Mouse (Mus musculus) adrenal gland, postnatal 4 days (tissue): ENCODE results near the gene Pum3. TPM values are rescaled to one million over a fixed set of nuclear protein-coding genes. Genes with fewer than 3 reads are reported as not detected.

Experiments
- DNase-seq, 2 experiments: peaks; one replicate each; pipeline ENCODE4 v3.0.0; 2021 to 2022; ENCODE audit warnings: low spot score in 2 of 2, mixed read lengths in 2 of 2
- long read RNA-seq, 2 experiments: library from polyadenylated mRNA; stranded (forward); transcript quantifications; one replicate each; pipeline ENCODE4 v2.0.0; 2021
- total RNA-seq, 2 experiments: library from RNA; stranded (reverse); gene quantifications; 2 replicates each; pipeline ENCODE4 v1.2.3; 2021

The Pum3 gene
- total RNA-seq = 100 to 1,000 TPM in 1 of 2 experiments, 10 to 100 TPM in 1; 91.8 to 100 TPM
- long read RNA-seq, experiment 1, transcript Pum3-201 (18 exons, 3,471 nt) = major isoform, 43 of 64 reads
- long read RNA-seq, experiment 1, partial matches to known transcripts = 15 of 64 reads
- long read RNA-seq, experiment 1, other reads (novel, unspliced or antisense) = 6 of 64 reads
- long read RNA-seq, experiment 2, transcript Pum3-201 (18 exons, 3,471 nt) = major isoform, 76 of 108 reads
- long read RNA-seq, experiment 2, partial matches to known transcripts = 19 of 108 reads
- long read RNA-seq, experiment 2, other reads (novel, unspliced or antisense) = 13 of 108 reads

GRCm38 (mm10) chr19:27429745-27430251, at the start of gene Pum3:
Gene Pum3, minus strand, starts transcription at chr19:27429825.
- DNase-seq = peak; percentile 78 to 92

GRCm38 (mm10) chr19:27466691-27467090, 37.1 kb upstream of the Pum3 start:
- DNase-seq = no peak

- no peak for DNase-seq
These were observed 33.0 kb upstream of the Pum3 start for GRCm38 (mm10) chr19:27462656-27463055.

- peak in 1 of 2 experiments; percentile 43 for DNase-seq
These were observed 20.8 kb upstream of the Pum3 start for GRCm38 (mm10) chr19:27450458-27450857.

GRCm38 (mm10) chr19:27447515-27447914, 17.9 kb upstream of the Pum3 start:
- DNase-seq = no peak

- DNase-seq = no peak
These were observed 11.5 kb upstream of the Pum3 start for GRCm38 (mm10) chr19:27441106-27441505.

- no peak for DNase-seq
These were observed 8.5 kb upstream of the Pum3 start for GRCm38 (mm10) chr19:27437982-27438652.

- no peak for DNase-seq
These were observed 781 bp upstream of the Pum3 start for GRCm38 (mm10) chr19:27430406-27430805.

- DNase-seq = no peak
These were observed 344 bp downstream of the Pum3 start for GRCm38 (mm10) chr19:27429281-27429680.

- DNase-seq = no peak
These were observed 1.8 kb downstream of the Pum3 start for GRCm38 (mm10) chr19:27427865-27428264.

GRCm38 (mm10) chr19:27426451-27426850, 3.2 kb downstream of the Pum3 start:
- DNase-seq = no peak

- DNase-seq = peak in 1 of 2 experiments; percentile 6
These were observed 4.0 kb downstream of the Pum3 start for GRCm38 (mm10) chr19:27425656-27426055.

- no peak for DNase-seq
These were observed 12.2 kb downstream of the Pum3 start for GRCm38 (mm10) chr19:27417375-27417774.

GRCm38 (mm10) chr19:27416569-27416968, 13.1 kb downstream of the Pum3 start:
- peak in 1 of 2 experiments; percentile 18 for DNase-seq

- DNase-seq = no peak
These were observed 18.3 kb downstream of the Pum3 start for GRCm38 (mm10) chr19:27411340-27411739.

- DNase-seq = no peak
These were observed 18.9 kb downstream of the Pum3 start for GRCm38 (mm10) chr19:27410751-27411150.

GRCm38 (mm10) chr19:27409782-27410181, 19.8 kb downstream of the Pum3 start:
- no peak for DNase-seq

- DNase-seq = no peak
These were observed 20.4 kb downstream of the Pum3 start for GRCm38 (mm10) chr19:27409196-27409595.

- DNase-seq = no peak
These were observed 31.8 kb downstream of the Pum3 start for GRCm38 (mm10) chr19:27397797-27398196.

GRCm38 (mm10) chr19:27397223-27397622, 32.4 kb downstream of the Pum3 start:
- no peak for DNase-seq

- no peak for DNase-seq
These were observed 32.9 kb downstream of the Pum3 start for GRCm38 (mm10) chr19:27396719-27397118.

- no peak for DNase-seq
These were observed 33.7 kb downstream of the Pum3 start for GRCm38 (mm10) chr19:27395936-27396335.
